Mouse (Mus musculus) embryonic facial prominence, embryonic 11.5 days (tissue): ENCODE results near the gene Ercc8. TPM values are rescaled to one million over a fixed set of nuclear protein-coding genes. Genes with fewer than 3 reads are reported as not detected.

Source experiments
- ATAC-seq: fragments of 200-750 bp; cut with Nextera tagmentation; replicated peaks from 2 replicates; pipeline ENCODE4 v1.8.0; 2017; ENCODE audit warnings: low read depth; ENCODE audit not compliant: insufficient number of reproducible peaks, low FRiP score, low TSS enrichment
- DNase-seq: peaks from one replicate; pipeline ENCODE4 v3.0.0-alpha.2; 2015; ENCODE audit warnings: low spot score
- H3K27ac ChIP-seq: fragments of 300-500 bp; sonication (generic); replicated peaks from 2 replicates; pipeline ENCODE4 v1.5.1; 2014; ENCODE audit warnings: mild to moderate bottlenecking, low read depth, low read length, control low read depth
- H3K27me3 ChIP-seq: fragments of 300-500 bp; sonication (generic); 2 replicates; pipeline ENCODE4 v1.6.1; 2014; ENCODE audit warnings: mild to moderate bottlenecking, low read length, moderate library complexity, mixed read lengths; ENCODE audit not compliant: control insufficient read depth, insufficient read depth
- H3K36me3 ChIP-seq: fragments of 300-500 bp; sonication (generic); replicated peaks from 2 replicates; pipeline ENCODE4 v1.6.1; 2014; ENCODE audit warnings: low read depth, mild to moderate bottlenecking, low read length, moderate library complexity, mixed read lengths; ENCODE audit not compliant: control insufficient read depth, insufficient read depth
- H3K4me1 ChIP-seq: fragments of 300-500 bp; sonication (generic); 2 replicates; pipeline ENCODE4 v1.6.1; 2014; ENCODE audit warnings: low read length, mixed read lengths; ENCODE audit not compliant: control insufficient read depth, insufficient read depth
- H3K4me2 ChIP-seq: fragments of 300-500 bp; sonication (generic); 2 replicates; pipeline ENCODE4 v1.6.1; 2014; ENCODE audit warnings: low read depth, mild to moderate bottlenecking, control low read depth, low read length, moderate library complexity
- H3K4me3 ChIP-seq: fragments of 300-500 bp; sonication (generic); 2 replicates; pipeline ENCODE4 v1.5.1; 2014; ENCODE audit warnings: low read depth, low read length, control low read depth
- H3K9ac ChIP-seq: fragments of 300-500 bp; sonication (generic); replicated peaks from 2 replicates; pipeline ENCODE4 v1.6.1; 2014; ENCODE audit warnings: mild to moderate bottlenecking, control low read depth, low read length
- H3K9me3 ChIP-seq: fragments of 300-500 bp; sonication (generic); replicated peaks from 2 replicates; pipeline ENCODE4 v1.6.1; 2016; ENCODE audit warnings: mild to moderate bottlenecking, low read length, inconsistent platforms, mixed read lengths; ENCODE audit not compliant: control insufficient read depth
- WGBS: fragments of 180-500 bp; shearing (Covaris S2); extraction: QIAGEN DNeasy Blood & Tissue Kit; methylation state at CpG from one replicate; pipeline ENCODE4 v1.1.7; 2014; 5-methylcytosine and 5-hydroxymethylcytosine counted together
- polyA plus RNA-seq: library from polyadenylated mRNA; unstranded; fragments of >200 nt; fragmentation: Nextera tagmentation; extraction: Ambion mirVana; gene quantifications from 2 replicates; pipeline ENCODE4 v1.2.1, GENCODE M21; 2014

The Ercc8 gene
- polyA plus RNA-seq, 1 experiment from 2014 or later, result 25.7 TPM

DNA sequence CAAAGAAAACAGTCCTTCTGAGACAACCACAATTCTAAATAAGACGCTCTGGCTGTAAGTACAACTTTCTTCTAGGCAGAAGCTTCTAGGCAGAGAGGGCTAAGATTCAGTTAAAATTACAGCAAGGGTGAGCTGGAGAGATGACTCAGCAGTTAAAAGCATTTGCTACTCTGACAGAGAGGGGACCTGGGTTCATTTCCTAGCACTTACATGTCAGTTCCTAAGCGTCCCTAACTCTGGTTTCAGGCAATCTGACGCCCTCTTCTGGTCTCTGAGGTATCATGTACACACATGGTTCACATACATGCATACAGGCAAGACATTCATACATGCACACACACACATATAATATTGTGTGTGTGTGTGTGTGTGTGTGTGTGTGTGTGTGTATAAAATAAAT is 27.0 kb downstream of the Ercc8 start:
- Histone ChIP-seq H3K4me2 (no peak overlapping the region), H3K9me3 (no peaks in the 10 kb centered on the region), H3K4me3 (no peak overlapping the region), H3K36me3 (peaks cover 3% of the 10 kb centered on the region; the same call in 1 of the 2 replicates), H3K27me3 (no peaks in the 10 kb centered on the region), H3K4me1 (no peaks in the 10 kb centered on the region), H3K9ac (no peak overlapping the region), H3K27ac (no peak overlapping the region)
- ATAC-seq (no peak), DNase-seq (no peak)
- WGBS, result 93% methylated on average over 3 of the region's 3 CpGs

DNA sequence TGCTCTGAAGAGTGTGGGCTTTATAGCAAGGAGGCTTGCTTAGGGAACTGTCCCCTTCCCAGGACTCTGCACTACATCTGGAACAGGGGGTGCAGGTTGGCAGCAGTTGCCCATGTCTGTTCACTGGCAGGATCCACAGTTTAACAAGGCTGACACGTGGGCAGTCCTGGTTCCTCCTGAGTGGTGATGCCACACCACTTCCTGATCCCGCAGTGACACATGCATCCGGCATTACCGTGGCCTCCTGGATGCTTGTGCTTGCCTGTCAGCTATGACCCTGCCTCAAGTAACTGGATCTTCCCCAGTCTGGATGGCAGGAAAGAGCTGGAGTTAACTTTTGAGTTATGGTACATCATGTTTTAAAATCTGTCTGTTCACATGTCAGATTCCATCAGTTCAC is 29.5 kb downstream of the Ercc8 start:
- no peaks in the 10 kb centered on the region for H3K4me1 ChIP-seq
- H3K4me2 ChIP-seq, result no peak overlapping the region
- H3K27me3 ChIP-seq, result no peaks in the 10 kb centered on the region
- WGBS, result 93% methylated on average over 4 of the region's 4 CpGs
- ATAC-seq (no peak), DNase-seq (no peak)
- H3K9ac ChIP-seq, result no peak overlapping the region
- no peaks in the 10 kb centered on the region for H3K36me3 ChIP-seq
- no peak overlapping the region for H3K4me3 ChIP-seq
- no peaks in the 10 kb centered on the region for H3K9me3 ChIP-seq
- no peak overlapping the region for H3K27ac ChIP-seq

DNA sequence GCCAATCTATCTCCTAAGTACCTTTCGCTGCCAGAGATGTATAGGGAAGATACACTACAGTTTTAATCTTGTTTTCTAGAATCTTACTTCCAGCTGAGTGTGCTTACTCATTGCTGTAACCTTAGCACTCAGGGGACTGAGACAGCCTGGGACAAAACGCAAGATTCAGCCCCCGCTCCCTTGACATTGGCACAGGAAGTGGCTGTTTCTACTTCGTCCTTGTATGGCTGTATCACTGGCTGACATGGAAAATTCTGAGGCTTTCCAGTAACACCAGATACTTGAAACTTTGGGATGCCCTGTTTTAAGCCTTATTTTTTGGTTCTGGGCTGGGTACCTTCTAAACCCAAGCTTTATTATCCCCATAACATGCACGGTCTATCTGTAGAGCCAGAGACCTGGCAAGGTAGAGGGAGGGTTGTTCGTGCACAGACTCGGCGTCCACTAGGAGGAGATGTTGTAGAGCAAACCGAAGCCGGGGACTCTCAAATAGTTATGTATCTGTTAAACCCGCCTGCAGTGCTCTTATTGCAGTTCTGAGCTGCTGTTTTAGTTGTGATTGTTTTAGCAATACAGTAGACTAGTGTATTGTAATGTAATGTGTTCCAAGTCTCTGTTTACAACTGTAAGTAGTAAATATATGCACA is 32.7 kb downstream of the Ercc8 start:
- Histone ChIP-seq H3K27ac (no peak overlapping the region), H3K27me3 (no peaks in the 10 kb centered on the region), H3K4me2 (no peak overlapping the region), H3K4me1 (no peaks in the 10 kb centered on the region), H3K9me3 (no peaks in the 10 kb centered on the region), H3K9ac (no peak overlapping the region), H3K36me3 (no peaks in the 10 kb centered on the region), H3K4me3 (no peak overlapping the region)
- ATAC-seq (no peak), DNase-seq (peak; percentile 77)
- WGBS, result 60% methylated on average over 11 of the region's 11 CpGs

DNA sequence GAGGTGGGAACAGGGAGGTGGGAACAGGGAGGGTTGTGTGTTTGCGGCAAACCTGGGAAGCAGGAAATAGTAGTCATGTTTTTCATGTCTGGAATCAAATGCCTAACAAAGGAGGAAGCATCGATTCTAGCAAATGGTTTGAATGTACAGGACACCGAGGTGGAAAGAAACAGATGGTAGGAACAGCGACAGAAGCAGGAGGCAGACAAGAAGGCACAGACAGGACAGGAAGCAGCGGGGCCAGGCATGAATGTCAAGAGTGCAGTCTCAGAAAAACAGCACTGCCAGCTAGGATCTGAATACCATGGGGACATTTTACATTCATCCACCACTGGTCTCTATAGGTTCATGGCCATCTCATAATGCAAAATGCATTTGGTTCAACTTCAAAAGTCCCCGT is 36.9 kb downstream of the Ercc8 start:
- no peaks in the 10 kb centered on the region for H3K27me3 ChIP-seq
- no peaks in the 10 kb centered on the region for H3K36me3 ChIP-seq
- H3K9ac ChIP-seq, result no peak overlapping the region
- H3K9me3 ChIP-seq, result no peaks in the 10 kb centered on the region
- no peaks in the 10 kb centered on the region for H3K4me1 ChIP-seq
- ATAC-seq (no peak), DNase-seq (no peak)
- no peak overlapping the region for H3K4me3 ChIP-seq
- no peak overlapping the region for H3K27ac ChIP-seq
- H3K4me2 ChIP-seq, result no peak overlapping the region
- WGBS, result 88% methylated on average over 6 of the region's 6 CpGs

DNA sequence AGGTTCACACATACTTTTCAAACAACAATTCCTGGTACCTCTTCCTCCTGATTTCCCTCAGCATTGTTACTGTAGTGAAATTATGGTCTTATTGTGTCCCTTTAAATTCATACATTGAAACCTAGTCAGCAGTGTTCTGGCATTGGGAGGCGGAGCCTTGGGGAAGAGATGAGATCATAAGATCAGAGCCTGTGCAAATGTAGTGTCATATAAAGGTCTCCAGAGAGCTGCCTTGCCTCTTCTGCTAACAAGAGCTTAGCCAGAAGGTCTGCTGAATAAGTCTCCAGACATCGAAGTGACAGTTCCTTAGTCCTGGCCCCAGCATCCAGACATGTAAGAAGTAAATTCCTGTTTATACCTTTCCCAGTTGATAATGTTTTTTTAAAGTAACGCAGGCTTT is 46.3 kb downstream of the Ercc8 start:
- H3K27ac ChIP-seq, result no peak overlapping the region
- H3K36me3 ChIP-seq, result no peaks in the 10 kb centered on the region

DNA sequence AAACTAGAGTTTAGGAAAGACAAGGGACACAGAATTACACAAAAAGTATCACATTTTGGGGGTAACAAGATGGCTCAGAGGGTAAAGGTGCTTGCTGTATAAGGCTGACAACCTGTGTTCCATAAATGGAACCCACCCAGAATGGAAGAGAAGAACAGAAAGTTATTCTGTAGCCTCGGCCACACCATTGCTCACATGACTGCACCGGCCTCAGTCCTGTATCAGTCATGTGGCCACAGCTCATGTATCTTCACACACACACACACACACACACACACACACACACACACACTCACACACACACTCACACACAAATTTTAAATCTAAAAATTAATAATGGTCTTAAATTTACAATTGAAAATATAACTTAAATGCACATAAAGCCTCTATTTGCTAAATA is 48.9 kb downstream of the Ercc8 start:
- no peak overlapping the region for H3K4me3 ChIP-seq
- WGBS, result 89% methylated on average over 2 of the region's 2 CpGs
- H3K9ac ChIP-seq, result no peak overlapping the region
- no peaks in the 10 kb centered on the region for H3K36me3 ChIP-seq
- DNase-seq (no peak), ATAC-seq (no peak)
- no peak overlapping the region for H3K4me2 ChIP-seq
- H3K27me3 ChIP-seq, result no peaks in the 10 kb centered on the region
- no peaks in the 10 kb centered on the region for H3K9me3 ChIP-seq
- H3K27ac ChIP-seq, result no peak overlapping the region
- no peaks in the 10 kb centered on the region for H3K4me1 ChIP-seq

More for the DNA sequence above, 46.3 kb downstream of the Ercc8 start:
- Histone ChIP-seq H3K27me3 (no peaks in the 10 kb centered on the region), H3K9me3 (no peaks in the 10 kb centered on the region), H3K9ac (no peak overlapping the region), H3K4me1 (no peaks in the 10 kb centered on the region), H3K4me3 (no peak overlapping the region), H3K4me2 (no peak overlapping the region)
- ATAC-seq (no peak), DNase-seq (no peak)
- 86% methylated on average over 3 of the region's 3 CpGs for WGBS

DNA sequence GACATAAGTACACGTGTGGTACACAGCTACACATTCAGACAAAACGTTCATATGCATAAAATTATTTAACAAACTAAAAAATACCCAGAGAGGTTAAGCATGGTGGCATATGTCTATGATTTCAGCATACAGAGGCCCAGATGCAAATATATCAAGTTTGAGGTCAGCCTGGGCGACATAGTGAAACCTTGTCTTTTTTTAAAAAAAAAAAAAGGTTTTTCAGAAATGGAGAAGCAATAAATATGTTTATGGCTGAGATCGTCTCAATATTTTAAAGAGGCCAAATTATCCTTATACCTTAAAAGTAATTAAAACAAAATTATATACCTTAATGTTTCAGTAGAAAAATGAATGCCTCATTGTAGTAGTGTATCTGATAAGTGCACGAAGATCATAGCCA is 49.6 kb downstream of the Ercc8 start:
- no peaks in the 10 kb centered on the region for H3K27me3 ChIP-seq
- H3K9ac ChIP-seq, result no peak overlapping the region
- H3K4me1 ChIP-seq, result no peaks in the 10 kb centered on the region
- ATAC-seq (no peak), DNase-seq (no peak)
- WGBS, result 69% methylated on average over 5 of the region's 5 CpGs
- no peak overlapping the region for H3K4me2 ChIP-seq
- H3K27ac ChIP-seq, result no peak overlapping the region
- no peak overlapping the region for H3K4me3 ChIP-seq
- no peaks in the 10 kb centered on the region for H3K36me3 ChIP-seq
- H3K9me3 ChIP-seq, result no peaks in the 10 kb centered on the region

DNA sequence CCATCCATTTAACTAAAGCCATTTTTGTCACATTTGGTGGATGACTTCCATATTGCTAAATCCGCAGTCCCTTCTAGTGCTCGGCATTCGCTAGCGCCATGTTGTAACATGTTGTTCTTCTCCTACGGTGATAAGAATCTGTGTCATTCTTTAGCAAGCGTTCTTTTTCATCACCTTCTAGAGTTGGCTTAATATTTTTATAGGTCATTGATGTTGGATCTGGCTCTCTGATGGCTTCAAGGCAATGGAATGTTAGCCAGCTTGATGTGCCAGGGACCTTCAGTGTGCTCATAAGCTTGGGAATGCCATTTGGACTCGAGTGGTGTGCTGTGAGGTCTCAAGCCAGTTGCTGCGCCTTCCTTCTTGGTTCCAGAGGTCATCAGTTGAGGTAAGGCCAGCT is 52.4 kb downstream of the Ercc8 start:
- H3K4me1 ChIP-seq, result no peaks in the 10 kb centered on the region
- H3K36me3 ChIP-seq, result no peaks in the 10 kb centered on the region
- no peak overlapping the region for H3K4me3 ChIP-seq
- no peak overlapping the region for H3K4me2 ChIP-seq
- H3K9ac ChIP-seq, result no peak overlapping the region
- peaks cover 14% of the 10 kb centered on the region for H3K27me3 ChIP-seq
- H3K9me3 ChIP-seq, result no peaks in the 10 kb centered on the region
- no peak for ATAC-seq
- no peak overlapping the region for H3K27ac ChIP-seq
- 91% methylated on average over 8 of the region's 8 CpGs for WGBS
- no peak for DNase-seq
